Mouse (Mus musculus) lung, postnatal 0 days (tissue): Measurements from ENCODE around the gene Cmtm3. TPM values are rescaled to one million over a fixed set of nuclear protein-coding genes. Genes with fewer than 3 reads are reported as not detected.
"Not testable (repeated sequence)": the region's sequence is repeated elsewhere in the genome, so short reads cannot be mapped to it uniquely, and the experiment has no call there.

Experiments used
- ATAC-seq: fragments of 200-750 bp; cut with Nextera tagmentation; 2 replicates; pipeline ENCODE4 v1.8.0; 2017; ENCODE audit warnings: moderate library complexity
- DNase-seq: peaks from one replicate; pipeline ENCODE4 v3.0.0-alpha.2; 2016; ENCODE audit warnings: low spot score
- H3K27ac ChIP-seq: fragments of 300-500 bp; sonication (generic); 2 replicates; pipeline ENCODE4 v1.5.1; 2014; ENCODE audit warnings: antibody characterized with exemption, mild to moderate bottlenecking, low read length, mixed read lengths
- H3K27me3 ChIP-seq: fragments of 300-500 bp; sonication (generic); replicated peaks from 2 replicates; pipeline ENCODE4 v1.6.1; 2014; ENCODE audit warnings: low read length, mixed read lengths; ENCODE audit not compliant: insufficient read depth
- H3K36me3 ChIP-seq: fragments of 300-500 bp; sonication (generic); 2 replicates; pipeline ENCODE4 v1.6.1; 2014; ENCODE audit warnings: low read length, mixed read lengths; ENCODE audit not compliant: insufficient read depth
- H3K4me1 ChIP-seq: fragments of 300-500 bp; sonication (generic); 2 replicates; pipeline ENCODE4 v1.6.1; 2014; ENCODE audit warnings: antibody characterized with exemption, low read depth, low read length, mixed read lengths; ENCODE audit not compliant: insufficient read depth
- H3K4me2 ChIP-seq: fragments of 300-500 bp; sonication (generic); replicated peaks from 2 replicates; pipeline ENCODE4 v1.6.1; 2014; ENCODE audit warnings: low read depth, mild to moderate bottlenecking, low read length, moderate library complexity, mixed read lengths
- H3K4me3 ChIP-seq: fragments of 300-500 bp; sonication (generic); 2 replicates; pipeline ENCODE4 v1.5.1; 2014; ENCODE audit warnings: low read depth, low read length
- H3K9ac ChIP-seq: fragments of 300-500 bp; sonication (generic); replicated peaks from 2 replicates; pipeline ENCODE4 v1.6.1; 2014; ENCODE audit warnings: low read depth, mild to moderate bottlenecking
- H3K9me3 ChIP-seq: fragments of 300-500 bp; sonication (generic); 2 replicates; pipeline ENCODE4 v1.6.1; 2016; ENCODE audit warnings: low read length, mixed read lengths
- CTCF ChIP-seq: IDR thresholded peaks from 2 replicates; pipeline ENCODE4 v1.5.1; 2016; ENCODE audit warnings: antibody characterized with exemption, mild to moderate bottlenecking
- EP300 ChIP-seq: IDR thresholded peaks from 2 replicates; pipeline ENCODE4 v1.6.1; 2016; ENCODE audit warnings: antibody characterized with exemption, mild to moderate bottlenecking, control low read depth
- WGBS: fragments of 180-500 bp; shearing (Covaris S2); extraction: QIAGEN DNeasy Blood & Tissue Kit; methylation state at CpG from one replicate; pipeline ENCODE4 v1.1.7; 2014; 5-methylcytosine and 5-hydroxymethylcytosine counted together
- polyA plus RNA-seq: library from polyadenylated mRNA; unstranded; fragments of >200 nt; fragmentation: Nextera tagmentation; extraction: Ambion mirVana; gene quantifications from 2 replicates; pipeline ENCODE4 v1.2.1, GENCODE M21; 2015

Cmtm3 gene
- 98.3 and 117 TPM in 2 replicates for polyA plus RNA-seq

DNA sequence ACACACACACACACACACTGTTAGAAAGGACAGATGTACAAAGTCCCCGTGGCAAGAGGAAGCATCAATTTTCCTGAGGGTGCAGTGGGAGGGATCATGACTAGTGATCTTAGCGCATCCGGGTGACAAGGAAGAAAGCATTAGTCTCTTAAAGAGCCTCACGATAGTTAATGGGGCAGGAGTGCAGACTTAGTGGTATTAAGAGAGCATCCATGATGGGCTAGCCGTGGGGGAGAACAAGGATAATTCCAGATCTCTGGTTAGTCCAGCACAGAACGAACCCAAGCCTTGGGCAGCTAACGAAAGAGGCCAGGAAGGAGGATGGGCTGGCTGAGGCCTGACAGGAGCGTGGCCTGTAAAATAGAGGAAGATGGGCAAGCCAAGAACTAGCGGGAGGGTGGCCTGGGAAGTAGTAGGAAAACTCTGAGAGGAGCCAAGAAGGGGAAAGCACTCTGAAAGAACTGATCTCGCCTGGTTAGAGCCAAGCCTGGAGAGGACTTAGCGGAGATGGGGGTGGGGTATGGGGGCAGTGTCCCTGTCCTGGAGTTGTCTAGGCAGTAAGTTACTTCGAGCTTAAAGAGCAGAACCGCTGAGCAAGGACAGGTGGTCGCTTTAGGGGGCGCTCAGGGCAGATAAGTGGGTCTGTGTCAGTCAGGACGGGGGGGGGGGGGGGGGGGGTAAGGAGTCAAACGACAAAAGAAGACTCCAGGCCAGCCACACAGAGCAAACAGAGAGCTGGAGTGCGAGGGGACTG is at the start of gene Cmtm3:
Cmtm3 (plus strand) TSS at position 182 of the 754 bp plus-strand sequence.
- Histone ChIP-seq H3K27me3 (no peaks in the 10 kb centered on the region), H3K9ac (no peak within 1 kb of the TSS)
- WGBS = 15% methylated on average over 17 of the region's 18 CpGs

DNA sequence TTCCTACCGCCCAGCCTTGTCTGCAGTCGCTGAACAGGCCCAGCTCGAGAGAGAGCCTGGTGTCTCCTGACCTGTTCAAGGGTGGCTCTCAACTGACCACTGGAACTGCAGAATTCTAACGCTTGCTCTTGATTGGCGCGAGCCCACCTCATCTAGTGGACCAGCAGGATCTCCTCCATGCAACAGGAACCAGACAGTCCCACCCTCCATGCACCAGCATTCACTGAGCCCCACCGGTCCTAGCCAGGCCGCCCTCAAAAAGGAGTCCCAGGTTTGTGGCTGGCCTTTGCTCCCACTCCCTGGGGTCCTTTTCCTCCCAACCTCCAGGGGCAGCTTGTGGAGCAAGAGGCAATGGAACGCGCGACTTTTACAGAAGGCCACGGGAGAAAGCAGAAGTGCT is 46.1 kb upstream of the Cmtm3 start, which contains the start of gene Cmtm2a:
Cmtm2a (minus strand) TSS at position 101 of the 400 bp plus-strand sequence.
- not testable (repeated sequence) for H3K4me1 ChIP-seq, H3K4me2 ChIP-seq, H3K27me3 ChIP-seq, H3K9ac ChIP-seq, H3K36me3 ChIP-seq, H3K9me3 ChIP-seq, H3K4me3 ChIP-seq, DNase-seq, H3K27ac ChIP-seq, ATAC-seq
- 80% methylated on average over 12 of the region's 12 CpGs for WGBS

More for the DNA sequence above, at the start of gene Cmtm3:
- Histone ChIP-seq H3K9me3 (no peaks in the 10 kb centered on the region), H3K27ac (peak within 1 kb of the TSS; percentile 90), H3K36me3 (no peaks in the 10 kb centered on the region), H3K4me3 (peak within 1 kb of the TSS; percentile 55), H3K4me2 (peak within 1 kb of the TSS; percentile 70), H3K4me1 (0 out of 2 replicates have a peak, but pooled peaks cover 2% of the 10 kb centered on the region)
- peak; percentile 50 for DNase-seq
- ATAC-seq = no peak
- TF ChIP-seq EP300 (no peak), CTCF (no peak)

DNA sequence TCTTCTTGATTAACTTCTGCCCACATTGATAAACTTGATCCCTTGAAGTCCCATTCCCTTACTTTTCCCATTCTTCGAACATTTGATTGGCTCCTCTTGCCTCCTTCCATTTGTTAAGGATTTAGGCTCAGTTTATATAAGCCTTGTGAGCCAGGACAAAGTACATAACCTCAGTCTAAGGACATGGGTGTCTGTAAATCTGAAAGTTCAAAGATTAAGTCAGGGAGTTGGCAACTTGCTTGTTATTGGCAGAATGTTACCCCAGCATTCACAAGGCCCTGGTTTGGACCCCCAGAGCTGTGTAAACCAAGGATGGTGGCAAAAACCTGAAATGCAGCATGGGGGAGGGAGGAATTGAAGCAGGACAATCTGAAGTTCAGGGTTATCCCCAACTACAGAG is 44.8 kb upstream of the Cmtm3 start:
- Histone ChIP-seq H3K9me3 (no peaks in the 10 kb centered on the region), H3K27me3 (no peaks in the 10 kb centered on the region), H3K4me3 (no peak overlapping the region), H3K9ac (no peak overlapping the region), H3K36me3 (no peaks in the 10 kb centered on the region), H3K4me2 (no peak overlapping the region), H3K4me1 (no peaks in the 10 kb centered on the region), H3K27ac (no peak overlapping the region)
- whole genome bisulfite sequencing = 89% methylated on average over 1 of the region's 1 CpGs
- DNase-seq (no peak), ATAC-seq (no peak)
- TF ChIP-seq EP300 (no peak), CTCF (no peak)

DNA sequence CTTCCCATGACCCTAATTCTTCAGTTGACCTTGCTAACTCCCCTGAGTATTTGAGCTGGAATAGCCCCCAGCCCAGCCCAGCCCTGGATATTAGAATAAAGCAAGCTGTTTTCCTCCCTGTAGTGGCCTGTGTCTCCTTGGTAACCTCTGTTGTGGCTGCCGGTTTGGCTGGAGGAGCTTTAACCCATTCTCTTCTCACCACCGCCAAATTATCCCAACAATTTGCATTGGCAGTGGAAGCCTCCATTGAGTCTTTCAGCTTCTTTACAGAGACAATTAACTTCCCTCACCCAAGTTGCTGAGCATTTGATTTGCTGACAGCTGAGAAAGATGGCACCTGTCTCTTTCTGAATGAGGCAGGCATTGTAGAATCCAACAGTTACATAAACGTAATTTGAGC is 37.6 kb upstream of the Cmtm3 start:
- H3K9ac ChIP-seq, H3K36me3 ChIP-seq, H3K27me3 ChIP-seq, H3K4me3 ChIP-seq, DNase-seq, H3K9me3 ChIP-seq, ATAC-seq, H3K4me2 ChIP-seq, H3K4me1 ChIP-seq, H3K27ac ChIP-seq: not testable (repeated sequence)
- 21% methylated on average over 3 of the region's 3 CpGs for WGBS

DNA sequence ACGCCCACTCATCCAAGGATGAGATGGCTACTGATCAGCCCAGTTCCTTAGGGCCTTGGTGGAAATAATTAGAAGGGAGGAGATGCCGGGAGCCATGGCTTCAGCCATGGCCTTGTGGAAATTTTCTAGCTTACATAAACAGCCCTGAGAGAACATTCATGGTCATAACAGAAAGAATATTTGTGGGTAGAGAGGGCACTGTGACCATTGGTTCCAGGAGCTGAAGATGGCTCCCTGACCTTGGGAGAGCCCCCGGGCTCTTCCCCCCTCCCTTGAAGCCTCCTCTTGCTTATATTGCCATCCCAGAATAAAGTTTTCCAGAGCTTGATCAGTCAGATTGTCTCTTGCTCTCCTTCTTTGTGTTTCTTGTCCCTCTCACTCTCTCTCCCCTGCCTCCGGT is 36.7 kb upstream of the Cmtm3 start:
- not testable (repeated sequence) for H3K9ac ChIP-seq, H3K9me3 ChIP-seq, H3K27me3 ChIP-seq, H3K4me3 ChIP-seq, H3K27ac ChIP-seq, H3K4me2 ChIP-seq, DNase-seq, H3K36me3 ChIP-seq, ATAC-seq, H3K4me1 ChIP-seq
- WGBS = 83% methylated on average over 4 of the region's 4 CpGs

DNA sequence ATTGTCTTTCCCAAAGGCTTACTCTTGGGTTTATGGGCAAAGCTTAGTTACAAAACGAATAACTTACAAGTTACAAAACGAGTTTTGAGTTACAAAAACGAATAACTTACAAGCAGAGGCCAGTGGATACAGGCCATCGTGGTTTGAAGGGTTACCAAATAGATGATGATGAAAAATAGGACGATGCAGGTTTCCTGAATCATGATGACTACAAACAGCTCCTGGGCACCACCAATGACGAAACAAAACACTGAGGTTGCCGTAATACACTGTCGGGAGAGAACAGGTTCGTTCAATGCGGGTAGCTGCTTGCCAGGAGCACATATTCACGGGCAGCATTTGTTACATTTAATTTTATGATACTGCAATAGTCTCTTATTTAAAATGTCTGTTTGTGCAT is 34.2 kb upstream of the Cmtm3 start:
- ATAC-seq (no peak), DNase-seq (no peak)
- Histone ChIP-seq H3K4me1 (no peaks in the 10 kb centered on the region), H3K27ac (no peak overlapping the region), H3K4me2 (no peak overlapping the region), H3K9me3 (no peaks in the 10 kb centered on the region), H3K27me3 (no peaks in the 10 kb centered on the region), H3K9ac (no peak overlapping the region), H3K4me3 (no peak overlapping the region), H3K36me3 (no peaks in the 10 kb centered on the region)
- TF ChIP-seq CTCF = no peak
- no peak for TF ChIP-seq EP300
- WGBS = 84% methylated on average over 11 of the region's 11 CpGs

DNA sequence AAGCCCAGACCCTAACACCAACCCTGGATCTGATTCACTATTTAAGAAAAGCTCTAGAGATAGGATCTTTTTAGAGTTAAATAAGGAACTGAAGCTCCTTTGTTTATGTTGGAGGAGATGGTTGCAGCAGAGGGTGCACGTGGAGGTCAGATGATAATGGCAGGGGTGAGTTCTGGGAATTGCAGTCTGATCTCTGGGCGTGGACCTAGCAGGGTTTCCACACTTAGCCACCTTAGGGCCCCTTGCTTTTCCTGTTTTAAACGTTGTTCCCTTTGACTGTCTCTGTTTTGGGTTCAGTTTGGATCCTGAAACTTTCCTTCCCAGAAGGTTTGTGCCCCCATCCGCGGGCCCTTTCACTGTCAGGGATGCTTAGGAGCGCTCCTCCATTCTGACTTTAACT is 30.9 kb upstream of the Cmtm3 start:
- not testable (repeated sequence) for H3K27me3 ChIP-seq, H3K9ac ChIP-seq, H3K27ac ChIP-seq, DNase-seq, ATAC-seq, H3K4me2 ChIP-seq, H3K36me3 ChIP-seq, H3K9me3 ChIP-seq, H3K4me3 ChIP-seq, H3K4me1 ChIP-seq
- WGBS = 41% methylated on average over 6 of the region's 6 CpGs

DNA sequence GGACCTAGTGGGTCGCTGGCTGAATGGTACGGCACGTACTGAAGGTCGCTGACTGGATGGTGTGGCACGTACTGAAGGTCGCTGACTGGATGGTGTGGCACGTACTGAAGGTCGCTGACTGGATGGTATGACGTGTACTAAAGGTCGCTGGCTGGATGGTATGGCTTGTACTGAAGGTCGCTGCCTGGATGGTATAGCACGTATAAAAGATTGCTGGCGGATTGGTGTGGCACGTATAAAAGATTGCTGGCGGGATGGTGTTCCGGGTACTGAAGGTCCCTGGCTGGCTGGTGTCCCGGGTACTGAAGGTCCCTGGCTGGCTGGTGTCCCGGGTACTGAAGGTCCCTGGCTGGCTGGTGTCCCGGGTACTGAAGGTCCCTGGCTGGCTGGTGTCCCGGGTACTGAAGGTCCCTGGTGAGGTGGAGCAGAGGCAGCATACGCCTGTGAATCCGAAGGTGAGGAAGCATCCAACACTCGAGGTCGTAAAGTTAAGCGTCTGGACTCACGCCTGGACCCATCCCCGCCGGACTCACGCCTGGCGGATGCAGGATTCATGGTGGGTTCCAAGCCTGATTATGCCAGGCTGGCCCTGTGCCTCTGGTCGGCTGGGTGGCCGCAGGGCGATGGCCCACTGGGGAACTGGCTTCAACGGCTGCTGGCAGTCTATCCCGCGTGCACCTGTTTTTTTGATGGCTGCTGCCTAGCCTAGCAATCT is 29.6 kb upstream of the Cmtm3 start, which contains the start of the genes Gm45711 and Cmtm1:
Gm45711 (minus strand) TSS at position 641 of the 715 bp plus-strand sequence.
Cmtm1 (minus strand) TSS at position 705 of the 715 bp plus-strand sequence.
- H3K27me3 ChIP-seq, H3K4me3 ChIP-seq, H3K4me1 ChIP-seq, ATAC-seq, H3K27ac ChIP-seq, DNase-seq, H3K9ac ChIP-seq, H3K4me2 ChIP-seq, H3K9me3 ChIP-seq, H3K36me3 ChIP-seq: not testable (repeated sequence)
- WGBS = 84% methylated on average over 32 of the region's 36 CpGs

DNA sequence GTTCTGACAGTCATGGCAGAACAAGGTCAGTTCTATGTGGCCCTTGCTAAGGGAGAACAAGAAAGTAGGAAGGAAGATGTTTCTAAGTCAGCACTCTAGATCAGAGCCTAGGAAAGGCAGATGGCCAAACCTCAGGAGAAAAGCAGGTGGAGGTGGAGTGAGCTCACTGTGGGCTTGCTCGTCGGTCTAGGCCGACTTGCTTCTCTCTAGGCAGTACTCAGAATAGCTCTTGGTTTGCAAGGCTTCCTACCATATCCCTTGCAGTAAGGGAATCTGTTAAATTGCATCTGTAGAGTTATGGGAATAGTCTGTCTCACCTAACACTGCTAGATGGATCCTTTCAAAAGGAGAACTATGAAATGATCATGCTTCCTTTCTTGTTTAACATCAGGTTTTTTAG is 27.2 kb upstream of the Cmtm3 start:
- ATAC-seq, DNase-seq, H3K4me3 ChIP-seq, H3K9ac ChIP-seq, H3K4me1 ChIP-seq, H3K27ac ChIP-seq, H3K9me3 ChIP-seq, H3K27me3 ChIP-seq, H3K4me2 ChIP-seq, H3K36me3 ChIP-seq: not testable (repeated sequence)
- 84% methylated on average over 3 of the region's 3 CpGs for whole genome bisulfite sequencing
